Mouse (Mus musculus): ENCODE measurements around the gene Itpkb.

- TF ChIP-seq CTCF (IDR thresholded peaks at IDR 0.05) (no peak), EP300 (IDR thresholded peaks at IDR 0.05) (no peak)
Measured at GRCm38 (mm10) chr1:180333588-180333987, 3.3 kb downstream of the Itpkb start.

Measured in lung, postnatal 0 days (tissue).